Mouse (Mus musculus) pancreas, adult 10 weeks (tissue): ENCODE data around the gene Ccdc174. TPM values are rescaled to one million over a fixed set of nuclear protein-coding genes. Genes with fewer than 3 reads are reported as not detected.

Experiments used
- polyA plus RNA-seq: library from polyadenylated mRNA; stranded (reverse); fragments of 350-450 nt; fragmentation: Illumina TruSeq; extraction: RNeasy Lipid Tissue Mini Kit (QIAGEN cat#74804); gene quantifications from one replicate; pipeline ENCODE4 v1.2.3, GENCODE M21; 2015; ENCODE audit warnings: low read depth, low replicate concordance; ENCODE audit not compliant: insufficient read depth

Gene Ccdc174
- 5.3 TPM for polyA plus RNA-seq

GRCm38 (mm10) chr6:91877885-91878651 lies at the start of gene Ccdc174:
Gene Ccdc174, plus strand, starts transcription at chr6:91878053.

GRCm38 (mm10) chr6:91902509-91902908 lies 24.7 kb downstream of the Ccdc174 start, which contains the start of gene 4930590J08Rik:
Gene 4930590J08Rik, plus strand, starts transcription at chr6:91902809.

Other genes starting within 250 kb of the Ccdc174 start
- 20.3 TPM for gene Slc6a6, start 194.0 kb upstream of the Ccdc174 start, polyA plus RNA-seq
- gene Grip2, start 50.8 kb upstream of the Ccdc174 start, polyA plus RNA-seq = 1.1 TPM
- gene 4930590J08Rik, start 24.8 kb downstream of the Ccdc174 start, polyA plus RNA-seq = 0.42 TPM
- gene Fgd5, start 100.8 kb downstream of the Ccdc174 start, polyA plus RNA-seq = 17.5 TPM
- 3.9 TPM for gene Nr2c2, start 213.3 kb downstream of the Ccdc174 start, polyA plus RNA-seq